Mouse (Mus musculus): ENCODE data around the gene Tfap2c.

The Tfap2c gene

GRCm38 (mm10) chr2:172551081-172551720 is 1.8 kb downstream of the Tfap2c start:
- DNase-seq (ENCODE audit: extremely low spot score, low read depth, low spot score) = no peak

- no peak for DNase-seq (ENCODE audit: extremely low spot score, low read depth, low spot score)
These were observed 2.5 kb downstream of the Tfap2c start for GRCm38 (mm10) chr2:172551872-172552271.

- no peak for DNase-seq (ENCODE audit: extremely low spot score, low read depth, low spot score)
These were observed 3.3 kb downstream of the Tfap2c start for GRCm38 (mm10) chr2:172552666-172553065.

GRCm38 (mm10) chr2:172554211-172554610 is 4.8 kb downstream of the Tfap2c start:
- no peak for DNase-seq (ENCODE audit: extremely low spot score, low read depth, low spot score)

GRCm38 (mm10) chr2:172558674-172559468 is 9.5 kb downstream of the Tfap2c start:
- no peak for DNase-seq (ENCODE audit: extremely low spot score, low read depth, low spot score)

GRCm38 (mm10) chr2:172561016-172561415 is 11.6 kb downstream of the Tfap2c start:
- no peak for DNase-seq (ENCODE audit: extremely low spot score, low read depth, low spot score)

GRCm38 (mm10) chr2:172567835-172568234 is 18.4 kb downstream of the Tfap2c start:
- no peak for DNase-seq (ENCODE audit: extremely low spot score, low read depth, low spot score)

- no peak for DNase-seq (ENCODE audit: extremely low spot score, low read depth, low spot score)
These were observed 19.1 kb downstream of the Tfap2c start for GRCm38 (mm10) chr2:172568466-172568865.

- no peak for DNase-seq (ENCODE audit: extremely low spot score, low read depth, low spot score)
These were observed 27.9 kb downstream of the Tfap2c start for GRCm38 (mm10) chr2:172577196-172577766.

GRCm38 (mm10) chr2:172579221-172579620 is 29.8 kb downstream of the Tfap2c start:
- no peak for DNase-seq (ENCODE audit: extremely low spot score, low read depth, low spot score)

GRCm38 (mm10) chr2:172580536-172581265 is 31.3 kb downstream of the Tfap2c start:
- no peak for DNase-seq (ENCODE audit: extremely low spot score, low read depth, low spot score)

- no peak for DNase-seq (ENCODE audit: extremely low spot score, low read depth, low spot score)
These were observed 33.9 kb downstream of the Tfap2c start for GRCm38 (mm10) chr2:172583312-172583711.

GRCm38 (mm10) chr2:172585329-172585728 is 35.9 kb downstream of the Tfap2c start:
- DNase-seq (ENCODE audit: extremely low spot score, low read depth, low spot score) = no peak

GRCm38 (mm10) chr2:172589048-172589447 is 39.7 kb downstream of the Tfap2c start:
- DNase-seq (ENCODE audit: extremely low spot score, low read depth, low spot score) = no peak

- no peak for DNase-seq (ENCODE audit: extremely low spot score, low read depth, low spot score)
These were observed 41.4 kb downstream of the Tfap2c start for GRCm38 (mm10) chr2:172590839-172591238.

GRCm38 (mm10) chr2:172594326-172594725 is 44.9 kb downstream of the Tfap2c start:
- no peak for DNase-seq (ENCODE audit: extremely low spot score, low read depth, low spot score)

- DNase-seq (ENCODE audit: extremely low spot score, low read depth, low spot score) = no peak
These were observed 47.7 kb downstream of the Tfap2c start for GRCm38 (mm10) chr2:172597056-172597455.

GRCm38 (mm10) chr2:172597881-172598280 is 48.5 kb downstream of the Tfap2c start:
- DNase-seq (ENCODE audit: extremely low spot score, low read depth, low spot score) = no peak

GRCm38 (mm10) chr2:172604625-172605024 is 55.2 kb downstream of the Tfap2c start:
- DNase-seq (ENCODE audit: extremely low spot score, low read depth, low spot score) = no peak

- no peak for DNase-seq (ENCODE audit: extremely low spot score, low read depth, low spot score)
These were observed 56.2 kb downstream of the Tfap2c start for GRCm38 (mm10) chr2:172605642-172606041.

GRCm38 (mm10) chr2:172607710-172608109 is 58.3 kb downstream of the Tfap2c start:
- no peak for DNase-seq (ENCODE audit: extremely low spot score, low read depth, low spot score)

All from hindlimb bud, embryonic 11.5 days (tissue).